Mouse (Mus musculus): ENCODE measurements at regions not wholly inside any gene's neighbourhood (a gene's known extent, or its start where the extent isn't known, plus 50 kb on each side); places are given as distances from the start of the nearest gene placed in this dataset.

- Histone ChIP-seq H3K4me2 (ENCODE audit: low read length) (no peak overlapping the region), H3K36me3 (ENCODE audit: insufficient read depth, low read length) (no peaks in the 10 kb centered on the region), H3K4me3 (replicated peaks; ENCODE audit: low read depth, low read length) (no peak overlapping the region), H3K9ac (ENCODE audit: low read depth, low read length) (no peak overlapping the region), H3K4me1 (replicated peaks; ENCODE audit: insufficient read depth, low read length) (no peaks in the 10 kb centered on the region), H3K27ac (no peak overlapping the region), H3K27me3 (ENCODE audit: insufficient read depth, low read length) (no peaks in the 10 kb centered on the region), H3K9me3 (replicated peaks; ENCODE audit: low read length) (no peaks in the 10 kb centered on the region)
- ATAC-seq (replicated peaks; ENCODE audit: low FRiP score, low read depth) (no peak), DNase-seq (ENCODE audit: low spot score) (no peak)
- 89% methylated on average over 3 of the region's 3 CpGs for WGBS
- no peak for TF ChIP-seq CTCF (IDR thresholded peaks at IDR 0.05; ENCODE audit: low read depth)
These were observed 314.5 kb downstream of the Hs3st1 start for GRCm38 (mm10) chr5:39440817-39441216.

- DNase-seq (ENCODE audit: low spot score) (peak; percentile 73), ATAC-seq (replicated peaks; ENCODE audit: low FRiP score, low read depth) (no peak)
- Histone ChIP-seq H3K4me2 (ENCODE audit: low read length) (no peak overlapping the region), H3K4me3 (replicated peaks; ENCODE audit: low read depth, low read length) (no peak overlapping the region), H3K27ac (no peak overlapping the region), H3K4me1 (replicated peaks; ENCODE audit: insufficient read depth, low read length) (no peaks in the 10 kb centered on the region), H3K36me3 (ENCODE audit: insufficient read depth, low read length) (no peaks in the 10 kb centered on the region), H3K9me3 (replicated peaks; ENCODE audit: low read length) (no peaks in the 10 kb centered on the region), H3K9ac (ENCODE audit: low read depth, low read length) (no peak overlapping the region), H3K27me3 (ENCODE audit: insufficient read depth, low read length) (no peaks in the 10 kb centered on the region)
- TF ChIP-seq CTCF (IDR thresholded peaks at IDR 0.05; ENCODE audit: low read depth): no peak
- WGBS: 25% methylated on average over 4 of the region's 4 CpGs
These were observed 317.6 kb downstream of the Hs3st1 start for GRCm38 (mm10) chr5:39437463-39438201.

- H3K4me1 ChIP-seq (replicated peaks; ENCODE audit: insufficient read depth, low read length): no peaks in the 10 kb centered on the region
- DNase-seq (ENCODE audit: low spot score) (no peak), ATAC-seq (replicated peaks; ENCODE audit: low FRiP score, low read depth) (no peak)
- H3K4me2 ChIP-seq (ENCODE audit: low read length): no peak overlapping the region
- no peak overlapping the region for H3K4me3 ChIP-seq (replicated peaks; ENCODE audit: low read depth, low read length)
- H3K9ac ChIP-seq (ENCODE audit: low read depth, low read length): no peak overlapping the region
- 76% methylated on average over 3 of the region's 3 CpGs for WGBS
- TF ChIP-seq CTCF (IDR thresholded peaks at IDR 0.05; ENCODE audit: low read depth): no peak
- H3K27me3 ChIP-seq (ENCODE audit: insufficient read depth, low read length): no peaks in the 10 kb centered on the region
- H3K9me3 ChIP-seq (replicated peaks; ENCODE audit: low read length): no peaks in the 10 kb centered on the region
- H3K27ac ChIP-seq: no peak overlapping the region
- no peaks in the 10 kb centered on the region for H3K36me3 ChIP-seq (ENCODE audit: insufficient read depth, low read length)
These were observed 329.2 kb downstream of the Hs3st1 start for GRCm38 (mm10) chr5:39426053-39426452.

- ATAC-seq (replicated peaks; ENCODE audit: low FRiP score, low read depth): no peak
- no peak overlapping the region for H3K9ac ChIP-seq (ENCODE audit: low read depth, low read length)
- H3K4me1 ChIP-seq (replicated peaks; ENCODE audit: insufficient read depth, low read length): no peaks in the 10 kb centered on the region
- H3K36me3 ChIP-seq (ENCODE audit: insufficient read depth, low read length): no peaks in the 10 kb centered on the region
- no peak overlapping the region for H3K4me3 ChIP-seq (replicated peaks; ENCODE audit: low read depth, low read length)
- no peak overlapping the region for H3K27ac ChIP-seq
- no peaks in the 10 kb centered on the region for H3K9me3 ChIP-seq (replicated peaks; ENCODE audit: low read length)
- 45% methylated on average over 9 of the region's 9 CpGs for WGBS
- H3K4me2 ChIP-seq (ENCODE audit: low read length): no peak overlapping the region
- no peak for DNase-seq (ENCODE audit: low spot score)
- no peaks in the 10 kb centered on the region for H3K27me3 ChIP-seq (ENCODE audit: insufficient read depth, low read length)
- no peak for TF ChIP-seq CTCF (IDR thresholded peaks at IDR 0.05; ENCODE audit: low read depth)
These were observed 331.6 kb downstream of the Hs3st1 start for GRCm38 (mm10) chr5:39423720-39424119.

GRCm38 (mm10) chr5:39418795-39419194 is 336.5 kb downstream of the Hs3st1 start:
- Histone ChIP-seq H3K27ac (no peak overlapping the region), H3K9ac (ENCODE audit: low read depth, low read length) (no peak overlapping the region), H3K4me3 (replicated peaks; ENCODE audit: low read depth, low read length) (no peak overlapping the region), H3K4me1 (replicated peaks; ENCODE audit: insufficient read depth, low read length) (no peaks in the 10 kb centered on the region), H3K9me3 (replicated peaks; ENCODE audit: low read length) (no peaks in the 10 kb centered on the region), H3K27me3 (ENCODE audit: insufficient read depth, low read length) (no peaks in the 10 kb centered on the region), H3K36me3 (ENCODE audit: insufficient read depth, low read length) (no peaks in the 10 kb centered on the region), H3K4me2 (ENCODE audit: low read length) (no peak overlapping the region)
- WGBS: 88% methylated on average over 1 of the region's 1 CpGs
- TF ChIP-seq CTCF (IDR thresholded peaks at IDR 0.05; ENCODE audit: low read depth): no peak
- ATAC-seq (replicated peaks; ENCODE audit: low FRiP score, low read depth) (no peak), DNase-seq (ENCODE audit: low spot score) (no peak)

GRCm38 (mm10) chr5:39417845-39418154 is 337.5 kb downstream of the Hs3st1 start:
- H3K9me3 ChIP-seq (replicated peaks; ENCODE audit: low read length): no peaks in the 10 kb centered on the region
- ATAC-seq (replicated peaks; ENCODE audit: low FRiP score, low read depth) (no peak), DNase-seq (ENCODE audit: low spot score) (no peak)
- H3K4me1 ChIP-seq (replicated peaks; ENCODE audit: insufficient read depth, low read length): no peaks in the 10 kb centered on the region
- no peak overlapping the region for H3K27ac ChIP-seq
- H3K36me3 ChIP-seq (ENCODE audit: insufficient read depth, low read length): no peaks in the 10 kb centered on the region
- no peak for TF ChIP-seq CTCF (IDR thresholded peaks at IDR 0.05; ENCODE audit: low read depth)
- no peaks in the 10 kb centered on the region for H3K27me3 ChIP-seq (ENCODE audit: insufficient read depth, low read length)
- H3K4me2 ChIP-seq (ENCODE audit: low read length): no peak overlapping the region
- H3K9ac ChIP-seq (ENCODE audit: low read depth, low read length): no peak overlapping the region
- H3K4me3 ChIP-seq (replicated peaks; ENCODE audit: low read depth, low read length): no peak overlapping the region
- WGBS: 82% methylated on average over 3 of the region's 3 CpGs
